Mouse (Mus musculus) midbrain, embryonic 10.5 days (tissue): ENCODE results near the gene Rnf208. TPM values are rescaled to one million over a fixed set of nuclear protein-coding genes. Genes with fewer than 3 reads are reported as not detected.

Experiments used
- DNase-seq: peaks from one replicate; pipeline ENCODE4 v3.0.0-alpha.2; 2017; ENCODE audit warnings: low spot score
- H3K27ac ChIP-seq: fragments of 300-500 bp; sonication (generic); replicated peaks from 2 replicates; pipeline ENCODE4 v1.5.1; 2016; ENCODE audit warnings: mild to moderate bottlenecking
- H3K27me3 ChIP-seq: fragments of 300-500 bp; sonication (generic); 2 replicates; pipeline ENCODE4 v1.6.1; 2016; ENCODE audit warnings: low read depth, mild to moderate bottlenecking; ENCODE audit not compliant: poor library complexity, severe bottlenecking
- H3K36me3 ChIP-seq: fragments of 300-500 bp; sonication (generic); 2 replicates; pipeline ENCODE4 v1.6.1; 2016; ENCODE audit warnings: mild to moderate bottlenecking, moderate library complexity
- H3K4me1 ChIP-seq: fragments of 300-500 bp; sonication (generic); 2 replicates; pipeline ENCODE4 v1.6.1; 2016
- H3K4me3 ChIP-seq: fragments of 300-500 bp; sonication (generic); 2 replicates; pipeline ENCODE4 v1.5.1; 2016; ENCODE audit warnings: mild to moderate bottlenecking, moderate library complexity
- H3K9me3 ChIP-seq: fragments of 300-500 bp; sonication (generic); replicated peaks from 2 replicates; pipeline ENCODE4 v1.6.1; 2016; ENCODE audit warnings: mild to moderate bottlenecking
- WGBS: fragments of 180-500 bp; shearing (Covaris S2); methylation state at CpG from one replicate; pipeline ENCODE4 v1.1.7; 2016; 5-methylcytosine and 5-hydroxymethylcytosine counted together
- polyA plus RNA-seq: library from polyadenylated mRNA; unstranded; fragments of >200 nt; fragmentation: Nextera tagmentation; extraction: Ambion mirVana; gene quantifications from 2 replicates; pipeline ENCODE4 v1.2.1, GENCODE M21; 2016

Rnf208 gene
- polyA plus RNA-seq, 1 experiment from 2014 or later, result 28.3 TPM

DNA sequence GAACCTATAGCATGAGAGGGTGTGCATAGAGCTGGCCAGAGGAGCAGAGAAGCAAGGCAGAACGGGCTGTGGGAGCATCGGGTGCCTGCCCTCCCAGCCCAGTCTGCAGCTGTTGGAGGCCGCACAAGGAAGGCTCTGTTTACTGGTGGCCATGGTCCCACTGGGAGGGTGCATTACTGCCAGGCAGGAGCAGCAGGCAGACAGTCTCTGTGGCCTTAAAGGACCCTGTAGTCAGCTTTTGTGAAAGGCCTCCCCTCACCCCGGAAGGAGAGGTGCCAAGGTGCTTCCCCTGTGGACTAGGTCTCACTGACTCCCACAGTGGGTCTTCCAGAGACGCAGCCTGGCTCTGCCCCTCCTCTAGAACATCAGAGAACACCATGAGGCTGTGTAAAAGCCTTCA, 15.2 kb upstream of the Rnf208 start:
- WGBS, result 86% methylated on average over 5 of the region's 5 CpGs
- Histone ChIP-seq H3K9me3 (no peaks in the 10 kb centered on the region), H3K27ac (0 out of 2 replicates have a peak overlapping the region, but pooled peaks have one; percentile 25), H3K4me1 (peaks cover 33% of the 10 kb centered on the region), H3K36me3 (peaks cover 18% of the 10 kb centered on the region), H3K27me3 (0 out of 2 replicates have a peak, but pooled peaks cover 16% of the 10 kb centered on the region), H3K4me3 (no peak overlapping the region)
- no peak for DNase-seq

DNA sequence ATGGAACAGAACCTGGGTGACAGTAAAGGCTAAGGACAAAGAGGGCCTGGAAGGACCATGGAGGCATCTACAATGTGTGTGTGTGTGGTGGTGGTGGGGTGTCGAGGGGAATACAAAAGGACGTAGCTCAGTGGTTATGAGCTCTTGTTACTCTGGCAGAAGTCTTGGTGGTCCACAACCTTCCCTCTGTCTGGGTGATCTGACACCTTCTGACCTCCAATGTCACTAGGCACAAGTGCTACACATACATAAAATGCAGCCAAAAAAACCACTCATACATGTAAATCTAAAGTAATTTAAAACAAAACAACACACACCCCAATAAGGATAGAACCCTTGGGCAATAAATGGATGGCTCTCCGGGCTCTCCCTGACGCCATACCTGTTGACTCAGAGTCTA, 14.6 kb upstream of the Rnf208 start:
- Histone ChIP-seq H3K4me1 (peaks cover 31% of the 10 kb centered on the region), H3K36me3 (peaks cover 13% of the 10 kb centered on the region), H3K27ac (no peak overlapping the region), H3K9me3 (no peaks in the 10 kb centered on the region), H3K4me3 (no peak overlapping the region), H3K27me3 (0 out of 2 replicates have a peak, but pooled peaks cover 16% of the 10 kb centered on the region)
- no peak for DNase-seq
- 98% methylated on average over 4 of the region's 4 CpGs for WGBS

DNA sequence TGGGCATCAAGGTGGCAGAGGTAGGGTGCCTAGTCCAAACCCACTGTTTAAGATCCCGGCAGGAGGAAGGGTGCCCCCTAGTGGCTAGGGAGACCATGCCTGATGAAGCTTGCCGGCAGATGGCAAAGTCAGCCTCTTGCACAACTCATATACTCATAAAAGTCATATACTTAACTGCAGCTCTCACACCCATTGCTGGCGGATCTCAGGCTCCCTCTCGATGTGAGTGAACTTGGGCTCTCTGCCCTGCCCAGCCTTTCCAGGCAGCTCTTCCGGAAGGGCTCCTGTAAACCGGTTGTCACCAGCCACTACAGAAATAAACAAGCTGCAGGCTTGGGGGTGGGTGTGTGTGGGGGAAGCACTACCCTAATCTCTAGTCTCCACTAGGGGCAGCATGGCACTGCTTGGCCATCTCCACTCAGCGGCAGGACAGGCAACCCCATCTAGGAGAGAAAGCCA, 13.6 kb upstream of the Rnf208 start:
- peak; percentile 83 for DNase-seq
- no peaks in the 10 kb centered on the region for H3K9me3 ChIP-seq
- 0 out of 2 replicates have a peak, but pooled peaks cover 16% of the 10 kb centered on the region for H3K27me3 ChIP-seq
- WGBS, result under 1% methylated on average over 7 of the region's 7 CpGs
- H3K4me1 ChIP-seq, result peaks cover 25% of the 10 kb centered on the region
- peak overlapping the region; percentile 41 for H3K4me3 ChIP-seq
- H3K36me3 ChIP-seq, result peaks cover 5% of the 10 kb centered on the region; the same call in 1 of the 2 replicates
- peak overlapping the region; percentile 77 for H3K27ac ChIP-seq

DNA sequence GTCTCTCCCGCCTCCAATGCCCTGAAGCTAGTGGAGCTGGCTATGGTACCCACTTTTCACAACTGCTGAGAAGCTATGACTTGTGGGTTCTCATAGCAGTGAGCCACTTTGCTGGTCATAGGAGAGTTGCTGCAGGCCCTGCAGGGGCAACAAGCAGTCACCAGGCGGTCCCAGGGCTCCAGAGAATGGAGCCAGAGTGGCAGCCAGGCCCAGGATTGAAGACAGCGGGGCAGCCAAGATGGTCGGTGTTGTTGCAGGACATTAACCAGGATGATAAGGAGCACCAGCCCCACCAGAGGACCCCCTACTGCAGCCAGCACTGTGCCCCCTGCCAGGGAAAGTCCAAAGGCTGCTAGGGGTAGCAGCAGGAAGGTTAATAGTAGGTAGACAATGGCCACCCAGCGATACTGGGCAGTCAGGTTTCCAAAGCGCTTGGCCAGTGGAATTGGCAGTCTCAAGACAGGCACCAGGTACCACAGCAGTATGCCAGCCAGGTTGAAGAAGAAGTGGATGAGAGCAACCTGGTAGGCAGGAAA, 13.0 kb upstream of the Rnf208 start:
- Histone ChIP-seq H3K27me3 (0 out of 2 replicates have a peak, but pooled peaks cover 16% of the 10 kb centered on the region), H3K4me3 (peak overlapping the region; percentile 41), H3K27ac (peak overlapping the region; percentile 77), H3K9me3 (no peaks in the 10 kb centered on the region), H3K4me1 (peaks cover 20% of the 10 kb centered on the region), H3K36me3 (no peaks in the 10 kb centered on the region)
- WGBS, result 72% methylated on average over 6 of the region's 6 CpGs
- no peak for DNase-seq

DNA sequence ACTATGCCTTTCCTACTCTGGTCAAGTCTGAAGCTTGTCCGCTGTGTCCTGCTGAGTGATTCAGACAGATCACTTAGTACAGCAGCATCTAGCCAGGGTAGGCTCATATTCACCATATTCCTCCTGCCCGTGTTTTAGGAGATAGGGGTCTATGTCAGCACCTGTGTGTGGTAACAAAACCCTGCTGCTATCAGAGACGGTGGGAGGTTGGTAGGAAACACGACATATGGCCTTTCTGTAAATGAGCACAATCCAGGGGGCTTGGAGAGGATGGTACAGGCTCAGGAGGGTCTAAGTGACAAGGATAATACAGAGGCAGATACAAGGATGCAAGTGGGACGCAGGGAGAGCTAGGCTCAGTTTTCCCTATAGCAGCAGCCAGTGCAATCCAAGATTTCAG, 12.5 kb upstream of the Rnf208 start:
- H3K9me3 ChIP-seq, result no peaks in the 10 kb centered on the region

DNA sequence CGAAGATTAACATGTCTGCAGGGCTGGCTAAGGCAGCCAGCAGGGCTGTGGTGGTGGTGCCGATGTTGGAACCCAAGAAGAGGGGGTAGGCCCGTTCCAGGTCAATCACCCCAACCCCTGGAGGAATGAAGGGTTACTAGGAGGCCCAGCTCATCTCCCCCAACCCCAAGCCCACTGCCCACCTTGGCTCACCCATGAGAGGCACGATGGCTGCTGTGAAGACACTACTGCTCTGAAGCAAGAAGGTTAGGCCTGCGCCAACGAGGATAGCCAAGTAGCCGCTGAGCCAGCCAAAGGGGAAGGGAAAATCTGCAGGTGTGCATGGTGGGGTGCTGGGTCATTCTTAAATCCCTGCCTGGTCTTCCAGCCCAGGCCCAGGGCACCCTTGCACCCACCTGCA, 11.5 kb upstream of the Rnf208 start:
- no peak overlapping the region for H3K4me3 ChIP-seq
- 87% methylated on average over 7 of the region's 7 CpGs for WGBS
- H3K4me1 ChIP-seq, result peaks cover 16% of the 10 kb centered on the region
- H3K36me3 ChIP-seq, result no peaks in the 10 kb centered on the region
- H3K27ac ChIP-seq, result 0 out of 2 replicates have a peak overlapping the region, but pooled peaks have one; percentile 15
- no peaks in the 10 kb centered on the region for H3K9me3 ChIP-seq
- 0 out of 2 replicates have a peak, but pooled peaks cover 16% of the 10 kb centered on the region for H3K27me3 ChIP-seq
- DNase-seq, result no peak

More for the DNA sequence above, 12.5 kb upstream of the Rnf208 start:
- Histone ChIP-seq H3K27ac (no peak overlapping the region), H3K36me3 (no peaks in the 10 kb centered on the region), H3K4me3 (no peak overlapping the region), H3K4me1 (peaks cover 20% of the 10 kb centered on the region), H3K27me3 (0 out of 2 replicates have a peak, but pooled peaks cover 16% of the 10 kb centered on the region)
- 85% methylated on average over 5 of the region's 5 CpGs for WGBS
- no peak for DNase-seq

DNA sequence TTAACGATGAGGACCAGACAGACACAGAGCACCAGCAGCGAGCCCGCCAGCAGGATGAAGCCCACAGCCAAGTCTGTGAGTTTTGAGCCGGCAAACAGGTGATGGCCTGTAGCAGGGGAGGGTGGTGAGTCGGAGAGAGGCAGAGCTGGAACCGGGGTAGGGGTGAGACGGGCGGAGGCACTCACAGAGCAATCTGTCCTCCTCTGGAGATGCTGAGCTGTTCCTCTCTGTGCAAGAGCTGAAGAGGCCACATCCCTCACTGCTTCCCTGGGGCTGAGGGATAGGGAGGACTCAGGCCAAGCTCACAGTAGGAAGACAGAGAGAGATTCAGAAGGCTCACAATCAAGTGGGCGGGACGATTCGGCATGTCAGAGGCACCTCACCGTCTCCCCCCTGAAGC, 11.0 kb upstream of the Rnf208 start:
- Histone ChIP-seq H3K4me3 (no peak overlapping the region), H3K27ac (0 out of 2 replicates have a peak overlapping the region, but pooled peaks have one; percentile 15), H3K4me1 (peaks cover 11% of the 10 kb centered on the region), H3K27me3 (0 out of 2 replicates have a peak, but pooled peaks cover 16% of the 10 kb centered on the region), H3K36me3 (no peaks in the 10 kb centered on the region), H3K9me3 (no peaks in the 10 kb centered on the region)
- WGBS, result 50% methylated on average over 12 of the region's 12 CpGs
- DNase-seq, result no peak

DNA sequence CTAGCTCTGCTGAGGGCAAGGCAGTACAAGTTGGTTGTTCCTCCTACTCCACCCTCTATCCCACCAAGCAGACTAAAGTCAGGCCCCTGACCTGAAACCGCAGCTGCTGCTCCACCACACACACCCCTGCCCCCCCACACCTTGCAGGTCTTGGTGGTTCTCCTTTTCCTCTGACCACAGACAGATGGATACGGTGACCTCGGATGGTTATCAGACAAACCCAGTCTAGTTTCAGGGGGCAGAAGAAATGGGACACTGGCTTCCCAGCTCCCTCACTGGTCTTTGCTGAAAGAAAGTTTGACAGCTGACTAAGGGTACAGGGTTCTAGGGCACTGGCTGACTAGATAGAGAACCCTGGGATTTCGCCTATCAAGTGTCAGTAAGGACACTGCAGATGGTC, 8.6 kb upstream of the Rnf208 start:
- DNase-seq, result no peak
- H3K27me3 ChIP-seq, result 0 out of 2 replicates have a peak, but pooled peaks cover 16% of the 10 kb centered on the region
- H3K27ac ChIP-seq, result no peak overlapping the region
- H3K4me1 ChIP-seq, result peaks cover 7% of the 10 kb centered on the region
- no peaks in the 10 kb centered on the region for H3K9me3 ChIP-seq
- 86% methylated on average over 4 of the region's 4 CpGs for WGBS
- no peaks in the 10 kb centered on the region for H3K36me3 ChIP-seq
- H3K4me3 ChIP-seq, result no peak overlapping the region

DNA sequence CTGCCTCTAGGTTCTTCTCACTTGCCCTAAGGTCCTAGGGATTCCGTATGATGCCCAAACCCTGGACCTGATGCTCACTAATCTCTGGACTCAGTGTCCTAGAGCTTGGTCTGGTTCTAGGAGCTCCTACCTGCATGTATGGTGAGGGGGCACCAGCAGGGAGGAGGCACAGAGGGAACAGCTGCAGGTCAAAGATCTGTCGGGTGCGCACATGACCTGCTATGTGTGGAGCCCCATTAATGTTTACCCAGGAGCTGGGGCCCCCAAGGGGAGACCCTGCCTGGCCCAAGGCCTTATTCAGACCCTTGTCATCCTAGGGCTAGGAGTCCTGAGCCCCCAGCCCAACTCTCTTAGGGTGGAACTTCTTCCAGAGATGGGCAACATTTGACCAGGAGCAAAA, 8.0 kb upstream of the Rnf208 start, which contains the start of gene Slc34a3:
TSS of gene Slc34a3 (minus strand) at position 315 of the 400 bp plus-strand sequence.
- H3K27me3 ChIP-seq, result peaks cover 16% of the 10 kb centered on the region; the same call in 1 of the 2 replicates
- 0 out of 2 replicates have a peak, but pooled peaks cover 2% of the 10 kb centered on the region for H3K4me1 ChIP-seq
- no peak within 1 kb of the TSS for H3K27ac ChIP-seq
- no peaks in the 10 kb centered on the region for H3K9me3 ChIP-seq
- no peak within 1 kb of the TSS for H3K4me3 ChIP-seq
- H3K36me3 ChIP-seq, result no peaks in the 10 kb centered on the region
- WGBS, result 87% methylated on average over 3 of the region's 3 CpGs
- no peak for DNase-seq

DNA sequence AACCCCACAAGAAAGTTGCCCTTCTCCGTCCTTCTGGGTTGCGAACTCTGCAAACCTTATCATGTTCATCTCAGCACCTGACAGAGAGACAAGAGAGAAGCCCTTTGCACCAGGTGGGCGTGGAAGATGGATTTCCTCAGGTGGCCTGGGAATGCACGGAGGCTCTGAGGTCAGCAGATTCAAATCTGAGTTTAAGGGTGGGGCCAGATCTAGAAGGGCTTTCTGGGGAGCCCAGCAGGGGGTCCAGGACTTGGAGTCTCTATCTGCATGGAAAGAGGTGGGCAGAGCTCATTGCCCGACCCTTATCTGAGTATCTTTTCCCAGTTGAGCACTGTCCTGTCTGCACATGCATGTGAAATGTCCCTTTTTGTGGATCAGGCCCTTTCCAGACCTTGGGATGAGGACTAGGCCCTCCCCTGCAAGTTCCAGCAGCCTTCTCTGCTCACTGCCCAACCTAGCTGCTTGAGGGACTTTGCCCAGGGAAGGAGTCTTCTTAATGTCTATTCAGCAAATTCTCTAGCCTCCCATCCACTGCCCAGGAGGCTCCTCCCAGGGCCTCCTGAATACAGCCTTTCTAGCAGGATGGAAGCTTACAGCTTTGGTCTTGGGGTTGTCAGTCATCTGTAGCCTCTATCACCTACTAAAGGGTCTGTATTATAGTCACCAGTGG, 7.4 kb upstream of the Rnf208 start:
- no peaks in the 10 kb centered on the region for H3K36me3 ChIP-seq
- no peaks in the 10 kb centered on the region for H3K9me3 ChIP-seq
- 80% methylated on average over 5 of the region's 5 CpGs for WGBS
- H3K4me3 ChIP-seq, result no peak overlapping the region
- no peaks in the 10 kb centered on the region for H3K4me1 ChIP-seq
- H3K27ac ChIP-seq, result no peak overlapping the region
- no peak for DNase-seq
- H3K27me3 ChIP-seq, result peaks cover 16% of the 10 kb centered on the region; the same call in 1 of the 2 replicates

DNA sequence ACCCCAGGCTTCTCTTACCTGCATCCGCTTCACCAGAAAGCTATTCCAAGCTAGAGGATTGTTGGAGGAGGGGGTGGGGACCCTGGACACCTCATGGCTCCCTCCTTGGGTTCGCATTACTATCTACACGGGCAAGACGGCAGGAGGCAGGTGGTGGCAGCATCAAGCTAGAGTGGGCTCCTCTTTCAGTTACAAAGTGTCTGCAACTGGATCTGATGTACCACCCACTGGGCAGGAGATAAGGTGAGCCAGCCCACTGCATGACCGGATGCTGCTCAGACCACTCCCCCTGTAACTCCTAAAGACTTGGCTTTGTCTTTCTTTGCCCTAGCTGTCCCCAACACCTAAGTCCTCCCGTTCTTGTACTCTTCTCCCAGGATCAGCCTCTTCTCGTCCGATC, 5.4 kb upstream of the Rnf208 start, which contains the start of gene Rnf224:
TSS of gene Rnf224 (minus strand) at position 174 of the 400 bp plus-strand sequence.
- H3K4me3 ChIP-seq, result no peak within 1 kb of the TSS
- DNase-seq, result no peak
- H3K27me3 ChIP-seq, result peaks cover 12% of the 10 kb centered on the region
- H3K9me3 ChIP-seq, result no peaks in the 10 kb centered on the region
- H3K4me1 ChIP-seq, result peaks cover 15% of the 10 kb centered on the region
- 43% methylated on average over 8 of the region's 8 CpGs for WGBS
- H3K27ac ChIP-seq, result no peak within 1 kb of the TSS
- no peaks in the 10 kb centered on the region for H3K36me3 ChIP-seq

DNA sequence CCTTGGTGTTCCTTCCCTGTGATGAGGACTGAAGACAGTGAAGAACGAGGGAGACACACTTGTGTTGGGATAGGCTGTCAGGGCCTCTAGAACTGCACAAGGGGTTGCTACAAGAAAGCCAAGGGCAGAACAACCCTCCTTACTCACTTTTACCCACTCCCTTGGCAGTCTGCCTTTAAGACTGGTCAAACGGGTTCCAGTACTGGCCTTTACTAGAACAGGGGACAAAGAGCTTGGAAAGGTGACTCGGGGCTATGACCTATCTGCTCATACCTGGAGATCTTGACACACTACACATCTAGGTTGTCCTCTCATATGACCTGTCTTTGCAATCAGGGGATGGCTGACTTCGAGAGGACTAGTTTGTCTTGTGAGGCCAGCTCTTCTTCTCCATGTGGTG, 4.5 kb upstream of the Rnf208 start:
- Histone ChIP-seq H3K4me1 (peaks cover 24% of the 10 kb centered on the region), H3K36me3 (no peaks in the 10 kb centered on the region), H3K4me3 (no peak overlapping the region), H3K27me3 (peaks cover 19% of the 10 kb centered on the region), H3K9me3 (no peaks in the 10 kb centered on the region), H3K27ac (no peak overlapping the region)
- WGBS, result 83% methylated on average over 4 of the region's 4 CpGs
- no peak for DNase-seq

DNA sequence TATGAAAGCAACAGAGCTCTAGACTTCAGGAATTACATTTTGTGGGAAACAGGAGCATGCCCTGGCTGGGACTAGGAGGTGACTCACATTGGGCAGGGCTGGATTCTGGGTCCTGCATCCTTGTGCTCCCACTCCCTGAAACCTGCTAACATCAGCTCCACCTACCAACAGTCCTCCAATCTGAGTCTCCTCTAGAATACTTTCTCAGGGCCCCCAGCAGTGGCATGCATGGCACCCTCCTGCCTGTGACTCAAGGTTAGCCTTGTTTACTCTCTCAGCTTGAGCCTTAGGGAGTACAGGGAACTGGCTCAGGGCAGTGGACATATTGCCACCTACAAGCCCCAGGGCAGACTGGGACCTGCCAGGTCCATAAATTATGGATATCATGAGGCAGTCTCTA, 3.9 kb upstream of the Rnf208 start:
- DNase-seq, result no peak
- no peaks in the 10 kb centered on the region for H3K9me3 ChIP-seq

More for the DNA sequence above, 3.9 kb upstream of the Rnf208 start:
- H3K36me3 ChIP-seq, result no peaks in the 10 kb centered on the region
- H3K4me1 ChIP-seq, result peaks cover 30% of the 10 kb centered on the region
- H3K27me3 ChIP-seq, result peaks cover 25% of the 10 kb centered on the region
- no peak overlapping the region for H3K4me3 ChIP-seq
- H3K27ac ChIP-seq, result no peak overlapping the region
